Mouse (Mus musculus) monocyte, adult 5-6 weeks (primary cell): ENCODE results near the gene Il3ra. TPM values are rescaled to one million over a fixed set of nuclear protein-coding genes. Genes with fewer than 3 reads are reported as not detected.

Experiments
- ATAC-seq: fragments of 153-309, 156-312 bp; replicated peaks from 2 replicates; pipeline ENCODE4 v1.8.0; 2017; ENCODE audit warnings: mild to moderate bottlenecking; ENCODE audit not compliant: low TSS enrichment, insufficient number of reproducible peaks, severe bottlenecking, poor library complexity, low FRiP score
- total RNA-seq: library from RNA; stranded (forward); fragments of 200-1000, 200-491, 200-594 nt; gene quantifications from 3 replicates; pipeline ENCODE4 v1.2.3, GENCODE M21; 2017

The Il3ra gene
- total RNA-seq, 1 experiment from 2014 or later, result 8.4 TPM

DNA sequence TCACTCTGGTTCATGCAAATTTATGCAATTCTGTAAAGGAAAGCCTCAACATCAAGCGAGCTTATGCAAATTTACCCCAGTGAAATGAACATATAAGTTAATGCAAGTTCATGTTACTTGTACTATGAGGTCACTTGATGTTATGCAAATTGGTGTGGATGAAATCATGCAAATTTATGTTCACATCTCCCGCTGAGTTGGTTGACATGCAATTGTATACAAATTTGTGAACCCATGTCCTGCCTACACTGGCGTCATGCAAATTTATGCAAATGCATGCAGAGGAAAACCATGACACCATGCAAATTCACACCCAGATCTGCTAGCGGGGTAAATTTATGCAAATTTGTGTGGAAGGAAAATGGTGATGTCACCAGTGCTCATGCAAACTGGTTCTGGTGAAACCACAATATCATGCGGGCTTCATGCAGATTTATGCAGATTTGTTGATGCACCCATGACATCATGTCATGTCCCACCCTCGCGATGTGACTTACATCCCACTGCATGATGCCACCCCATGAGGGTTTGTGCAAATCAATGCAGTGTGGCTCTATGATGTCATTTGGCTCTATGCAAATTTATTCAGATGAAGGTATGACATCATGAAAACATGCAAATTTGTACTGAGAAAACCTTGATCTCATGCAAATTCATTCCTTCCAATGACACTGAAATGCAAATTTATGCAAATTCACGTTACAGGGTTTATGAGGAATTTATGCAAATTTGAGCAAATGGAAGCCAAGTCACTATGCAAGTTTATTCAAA, 7.8 kb downstream of the Il3ra start:
- ATAC-seq, result no peak

DNA sequence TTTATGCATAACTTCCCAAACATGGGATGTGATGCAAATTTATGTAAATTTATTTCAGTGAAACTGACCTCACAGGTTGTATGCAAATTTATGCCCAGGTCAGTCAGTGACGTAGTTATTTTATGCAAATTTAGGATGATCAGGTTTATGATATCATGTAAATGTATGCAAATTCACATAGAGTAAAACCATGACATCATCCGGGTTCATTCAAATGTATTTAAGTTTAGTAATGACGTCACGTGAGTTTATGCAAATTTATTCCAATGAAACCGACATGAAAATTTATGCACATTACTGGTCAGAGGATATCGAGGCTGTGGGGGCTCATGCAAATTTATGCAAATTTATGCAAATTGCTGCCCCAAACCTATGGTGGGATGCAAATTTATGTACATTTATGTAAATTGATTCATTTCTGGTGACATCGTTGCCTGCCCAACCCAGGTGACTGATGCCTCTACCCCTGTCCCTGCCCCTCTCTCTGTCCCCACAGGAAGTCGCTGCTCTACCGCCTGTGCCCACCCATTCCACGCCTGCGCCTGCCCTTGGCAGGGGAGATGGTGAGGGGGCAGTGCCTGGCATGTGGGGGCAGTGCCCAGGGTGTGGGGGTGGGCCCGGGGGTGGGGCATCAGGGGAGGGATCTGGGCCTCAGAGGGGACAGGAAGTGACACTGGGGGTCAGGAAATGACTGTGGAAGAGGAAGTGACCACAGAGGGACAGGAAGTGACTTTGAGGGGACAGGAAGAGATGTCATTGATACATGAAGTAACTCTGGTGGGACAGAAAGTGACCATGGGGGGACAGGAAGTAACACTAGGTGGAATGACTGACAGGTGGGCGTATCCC, 8.7 kb downstream of the Il3ra start:
- ATAC-seq, result 0 out of 2 replicates have a peak, but pooled peaks have one; percentile 14

DNA sequence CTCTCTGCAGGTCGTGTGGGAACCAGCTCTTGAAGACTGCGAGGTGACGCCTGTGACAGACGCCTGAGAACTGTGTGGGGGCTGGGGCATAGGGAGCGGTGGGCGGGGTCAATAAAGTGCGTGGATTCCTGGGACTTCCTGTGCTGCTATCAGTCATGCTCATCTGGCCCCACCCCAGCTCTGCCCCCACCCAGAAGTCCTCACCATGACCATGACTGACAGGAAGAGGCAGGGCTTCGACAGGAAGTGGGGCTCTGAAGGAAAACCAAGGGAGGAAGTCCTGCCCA, 9.2 kb downstream of the Il3ra start:
- no peak for ATAC-seq

DNA sequence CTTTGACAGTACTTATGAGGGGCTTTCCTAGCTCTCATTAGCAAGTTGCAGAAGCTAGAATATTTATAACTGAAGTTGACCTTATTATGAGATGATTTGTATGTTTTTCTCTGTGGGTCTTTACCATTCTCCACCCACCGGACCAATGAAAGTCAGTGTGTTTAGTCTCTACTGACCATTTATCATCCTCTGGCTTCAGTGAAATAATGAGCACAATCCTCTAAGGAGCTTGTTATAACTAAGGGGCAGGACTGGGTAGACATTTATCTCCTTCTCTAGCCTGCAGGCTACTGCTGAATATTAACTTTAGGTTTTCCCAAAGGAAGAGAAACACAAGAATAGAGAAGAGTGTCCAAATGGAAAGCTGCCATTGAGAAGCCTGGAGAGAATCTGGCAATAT, 49.5 kb downstream of the Il3ra start:
- no peak for ATAC-seq

DNA sequence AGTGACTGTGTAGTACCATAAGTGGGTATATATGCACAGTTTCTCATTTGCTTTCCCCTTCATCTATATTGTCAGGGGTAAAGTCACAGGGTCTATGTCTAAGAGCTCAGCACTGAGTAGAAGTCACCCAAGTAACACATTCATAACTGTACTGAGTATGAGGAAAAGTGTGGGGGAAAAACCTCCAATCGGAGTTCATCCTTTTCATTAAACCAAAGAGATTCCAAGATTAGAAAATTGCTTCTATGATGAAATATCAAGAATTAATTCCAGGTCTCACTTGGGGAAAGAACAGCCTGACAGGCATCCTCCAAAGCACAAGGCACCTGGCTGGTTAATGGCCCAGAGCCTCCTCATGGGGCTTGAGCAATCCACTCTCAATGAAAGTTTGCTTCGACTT, 54.9 kb downstream of the Il3ra start, which contains the start of gene Olfr721-ps1:
Gene Olfr721-ps1 (plus strand): TSS at position 301 of the 400 bp plus-strand sequence.
- no peak for ATAC-seq

Other genes starting within 250 kb of the Il3ra start
- 159 to 214 TPM (median 168 TPM) in 3 replicates for gene Psmd6, start 225.3 kb upstream of the Il3ra start, total RNA-seq
- gene Olfr720, start 159.4 kb upstream of the Il3ra start, total RNA-seq, result 0.43 TPM in 1 of 3 replicates, not detected in the others
- gene Olfr31, start 23.4 kb upstream of the Il3ra start, total RNA-seq, result not detected in 3 replicates
- not detected in 3 replicates for gene Olfr721-ps1, start 55.0 kb downstream of the Il3ra start, total RNA-seq